Mouse (Mus musculus) layer of hippocampus, adult 8-10 months (tissue): ENCODE results near the gene Crygs. TPM values are rescaled to one million over a fixed set of nuclear protein-coding genes. Genes with fewer than 3 reads are reported as not detected.

Experiments used
- DNase-seq, 2 experiments: peaks; one replicate each; pipeline ENCODE4 v3.0.0; 2022; ENCODE audit warnings: low spot score in 2 of 2
- total RNA-seq, 4 experiments: library from RNA; stranded (reverse); gene quantifications; 2 replicates each; pipeline ENCODE4 v1.2.4; 2022

Crygs gene
- not detected for total RNA-seq

DNA sequence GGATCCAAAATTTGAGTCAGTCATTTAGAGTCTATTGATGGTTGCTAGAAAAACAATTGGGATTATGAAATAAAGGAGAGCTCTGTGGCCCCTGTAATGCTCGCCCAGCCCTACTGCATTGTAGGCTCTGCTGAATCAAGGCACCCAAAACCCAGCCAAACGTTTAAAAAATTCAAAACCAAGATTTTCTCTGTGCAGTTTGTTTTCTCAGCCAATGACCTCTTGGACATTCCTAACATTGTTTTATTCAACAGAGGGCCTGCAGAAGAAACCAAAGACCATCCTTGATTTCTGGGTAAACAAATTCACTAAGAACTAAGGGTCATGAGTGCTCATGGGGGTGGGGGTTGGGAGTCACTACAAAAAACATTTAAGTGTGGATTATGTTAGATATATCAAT, at the start of gene Crygs:
Gene Crygs (minus strand): TSS at position 101 of the 400 bp plus-strand sequence.
- no peak for DNase-seq

DNA sequence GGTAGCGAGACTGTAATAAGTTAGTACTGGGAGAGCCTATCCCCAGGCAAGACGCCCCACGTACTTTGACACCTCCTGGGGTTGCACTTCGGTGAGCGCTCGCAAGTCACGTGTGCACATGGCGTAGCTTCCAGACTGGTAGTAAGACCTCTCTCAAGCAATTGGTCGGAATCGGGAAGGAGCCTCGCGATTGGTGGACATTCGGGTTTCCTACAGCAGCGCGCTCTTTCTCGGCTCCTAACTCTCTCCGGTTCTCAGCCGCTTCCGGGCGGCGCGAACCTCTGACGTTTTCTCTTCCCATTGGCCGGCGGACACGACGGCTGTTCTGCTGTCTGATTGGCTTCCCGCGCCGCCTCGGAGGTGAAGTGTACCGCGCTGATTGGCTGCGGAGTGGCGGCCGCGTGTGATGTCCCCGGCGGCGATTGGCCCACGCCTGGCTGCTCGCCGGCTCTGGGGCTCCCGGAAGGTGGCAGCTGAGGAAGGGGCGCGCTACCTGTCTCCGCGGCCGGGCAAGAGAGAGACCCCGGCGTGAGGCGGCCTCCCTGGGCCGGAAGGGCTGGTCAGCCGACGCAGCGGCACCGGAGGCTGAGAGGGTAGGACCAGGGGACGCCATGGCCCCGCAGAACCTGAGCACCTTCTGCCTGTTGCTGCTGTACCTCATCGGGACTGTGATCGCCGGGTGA, 46.2 kb upstream of the Crygs start, which contains the start of the genes Tbccd1 and Dnajb11:
Gene Tbccd1 (minus strand): TSS at position 239 of the 683 bp plus-strand sequence.
Gene Dnajb11 (plus strand): TSS at position 415 of the 683 bp plus-strand sequence.
- DNase-seq = peak; percentile 99

DNA sequence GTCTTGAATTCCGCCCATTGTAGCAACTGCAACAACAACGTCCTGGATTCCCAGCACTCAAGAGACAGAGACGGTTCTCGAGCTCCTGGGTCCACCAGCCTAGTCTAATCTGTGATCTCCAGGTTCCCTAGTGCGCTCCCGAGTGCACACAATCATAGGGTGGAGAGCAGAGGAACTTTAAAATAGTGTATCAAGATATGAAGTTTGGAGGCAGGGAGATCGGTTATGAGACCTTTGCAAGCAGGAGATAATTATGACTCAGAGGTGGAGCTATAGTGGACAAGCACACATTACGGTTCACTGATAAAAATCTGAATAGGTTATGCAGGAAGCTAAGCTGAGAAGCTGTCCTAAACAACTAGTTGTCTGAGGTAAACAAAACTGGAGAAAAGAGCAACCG, 45.4 kb upstream of the Crygs start:
- no peak for DNase-seq

DNA sequence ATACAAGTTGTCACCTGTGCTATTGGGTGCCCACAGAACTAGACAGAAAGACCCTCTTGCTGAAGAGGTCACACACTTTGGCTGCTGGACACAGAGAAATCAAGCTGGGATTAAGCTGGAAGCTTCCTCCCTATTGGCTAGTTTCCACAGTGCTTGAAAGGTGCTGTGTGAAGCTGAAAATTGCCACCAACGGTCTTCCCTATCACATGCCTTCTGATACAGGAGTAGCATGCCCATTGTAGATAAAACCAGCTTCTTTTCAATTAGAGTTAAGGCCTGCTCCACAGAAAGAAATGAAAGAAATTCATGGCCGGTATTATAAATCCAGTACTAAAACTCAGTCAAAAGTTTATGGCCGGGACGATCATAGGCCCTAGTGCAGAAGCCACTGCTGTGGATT, 41.3 kb upstream of the Crygs start:
- no peak for DNase-seq

DNA sequence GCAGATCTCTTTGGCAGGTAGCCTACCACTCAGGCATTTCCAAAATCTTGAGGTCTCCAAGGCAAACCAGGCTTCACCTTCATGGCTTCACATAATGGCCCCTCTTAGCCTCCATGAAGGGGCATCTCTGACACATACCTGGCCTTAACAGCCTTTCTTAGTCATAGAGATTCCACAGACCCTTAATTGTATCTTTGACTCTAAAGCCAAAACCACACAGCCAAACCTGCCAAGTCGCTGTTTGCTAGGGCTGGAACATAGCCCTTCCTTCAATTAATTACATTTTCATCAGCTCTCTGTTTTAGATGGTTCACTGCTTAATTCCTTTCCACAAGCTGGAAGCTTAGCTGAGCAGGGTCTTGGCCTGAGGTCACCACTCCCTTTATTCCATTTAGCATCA, 37.0 kb upstream of the Crygs start:
- DNase-seq = no peak

DNA sequence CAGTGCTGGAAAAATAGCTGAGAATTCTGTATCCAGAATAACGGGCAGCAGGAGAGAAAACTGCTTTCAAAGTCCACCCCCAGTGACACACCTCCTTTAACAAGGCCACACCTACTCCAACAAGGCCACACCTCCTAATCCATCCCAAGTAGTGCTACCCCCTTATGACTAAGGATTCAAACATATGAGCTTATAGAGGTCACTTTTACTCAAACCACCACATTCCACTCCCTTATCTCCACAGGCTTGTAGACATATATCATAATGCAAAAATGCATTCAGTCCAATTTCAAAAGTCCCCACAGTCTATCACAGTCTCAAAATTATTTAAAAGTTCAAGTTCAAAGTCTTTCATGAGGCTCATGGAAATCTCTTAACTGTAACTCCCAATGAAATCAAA, 36.3 kb upstream of the Crygs start:
- DNase-seq = no peak

DNA sequence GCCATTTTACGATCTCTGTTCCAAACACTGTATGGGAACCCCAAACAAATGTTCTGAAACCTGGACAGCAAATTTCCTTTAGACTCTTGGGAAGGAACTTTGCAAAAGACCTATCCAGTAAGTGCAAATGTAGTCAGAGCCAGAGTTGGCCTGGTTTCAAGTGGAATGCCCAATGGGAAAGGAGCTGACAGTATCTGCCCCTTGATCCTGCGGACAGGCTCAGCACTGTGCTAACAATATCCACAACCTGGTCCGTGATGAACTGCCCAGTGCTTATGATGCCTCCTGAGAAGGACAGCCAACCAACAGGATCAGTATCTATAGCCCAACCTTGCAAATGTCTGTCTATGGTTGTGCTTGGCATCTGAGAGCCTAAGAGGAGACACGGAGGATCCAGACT, 34.1 kb upstream of the Crygs start:
- no peak for DNase-seq

DNA sequence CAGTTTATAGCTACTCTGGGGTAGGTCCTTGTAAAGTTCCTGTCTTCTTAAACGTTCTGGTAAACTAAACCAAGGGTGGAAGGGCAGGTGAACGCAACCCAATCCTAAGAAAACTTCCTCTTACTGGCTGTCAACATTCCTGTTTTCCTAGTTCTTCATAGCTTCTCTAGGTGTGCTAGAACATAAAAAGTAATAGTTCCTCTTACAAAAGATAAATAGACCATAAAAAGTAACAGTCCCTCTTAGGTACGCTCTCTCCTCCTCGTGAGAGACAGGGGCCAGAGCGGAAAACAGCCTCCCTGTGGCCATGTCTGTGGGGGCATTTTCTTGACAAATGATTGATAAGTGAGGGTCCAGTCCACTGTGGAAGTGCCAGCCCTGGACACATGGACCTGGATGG, 33.5 kb upstream of the Crygs start:
- no peak for DNase-seq

DNA sequence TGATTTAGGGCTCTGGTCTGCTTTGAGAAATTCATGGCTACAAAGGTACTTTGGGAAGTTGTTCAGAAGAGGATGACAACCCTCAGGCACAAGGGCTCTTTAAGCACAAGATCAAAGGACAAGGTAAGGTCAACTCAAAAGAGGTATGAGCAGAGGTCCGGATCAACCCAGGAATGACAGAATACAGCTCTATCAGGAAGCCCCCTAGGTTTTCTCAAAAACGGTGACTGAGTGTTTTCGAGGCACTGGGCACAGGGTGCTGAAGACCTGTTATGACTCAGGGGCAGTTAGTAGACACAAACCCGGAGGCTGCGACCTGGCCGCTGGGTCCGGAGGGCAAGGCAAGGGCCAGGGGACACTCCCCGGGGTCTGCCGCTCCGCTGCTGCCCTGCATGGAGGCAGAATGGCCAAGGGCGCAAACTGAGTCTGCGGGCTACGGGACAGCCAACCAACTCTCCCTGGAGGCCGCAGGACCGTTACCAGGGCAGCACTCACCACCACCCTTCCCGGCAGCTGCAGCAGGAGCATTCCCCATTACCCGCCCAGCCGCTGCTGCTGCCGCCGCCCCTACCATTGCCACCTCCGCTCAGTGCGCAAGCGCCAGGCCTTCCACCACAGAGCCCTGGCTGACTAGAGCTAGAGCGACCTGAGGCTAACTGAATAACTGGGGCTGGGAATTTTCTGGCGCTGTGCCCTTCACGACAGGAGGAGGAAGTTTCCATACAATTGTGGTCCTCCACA, 32.9 kb upstream of the Crygs start:
- peak; percentile 72 for DNase-seq

DNA sequence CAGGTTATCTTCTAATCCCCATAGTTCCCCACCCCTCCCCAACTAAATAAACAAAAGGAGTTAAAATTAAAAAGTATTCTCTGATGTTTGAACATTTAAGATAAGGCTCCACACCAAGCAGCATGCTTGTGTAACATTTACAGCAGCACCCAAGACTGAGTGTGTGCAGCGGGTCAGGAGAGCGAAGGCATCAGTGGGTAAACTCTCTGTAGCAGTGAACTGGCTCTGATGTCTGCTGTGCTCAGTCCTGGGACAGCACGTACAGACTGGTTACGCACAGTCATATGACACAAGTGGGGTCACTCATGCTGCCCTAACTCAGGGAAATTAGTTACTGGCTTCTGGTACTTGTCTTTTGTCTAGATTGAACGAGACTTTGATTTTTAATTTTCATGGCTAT, 31.5 kb upstream of the Crygs start:
- DNase-seq = no peak

DNA sequence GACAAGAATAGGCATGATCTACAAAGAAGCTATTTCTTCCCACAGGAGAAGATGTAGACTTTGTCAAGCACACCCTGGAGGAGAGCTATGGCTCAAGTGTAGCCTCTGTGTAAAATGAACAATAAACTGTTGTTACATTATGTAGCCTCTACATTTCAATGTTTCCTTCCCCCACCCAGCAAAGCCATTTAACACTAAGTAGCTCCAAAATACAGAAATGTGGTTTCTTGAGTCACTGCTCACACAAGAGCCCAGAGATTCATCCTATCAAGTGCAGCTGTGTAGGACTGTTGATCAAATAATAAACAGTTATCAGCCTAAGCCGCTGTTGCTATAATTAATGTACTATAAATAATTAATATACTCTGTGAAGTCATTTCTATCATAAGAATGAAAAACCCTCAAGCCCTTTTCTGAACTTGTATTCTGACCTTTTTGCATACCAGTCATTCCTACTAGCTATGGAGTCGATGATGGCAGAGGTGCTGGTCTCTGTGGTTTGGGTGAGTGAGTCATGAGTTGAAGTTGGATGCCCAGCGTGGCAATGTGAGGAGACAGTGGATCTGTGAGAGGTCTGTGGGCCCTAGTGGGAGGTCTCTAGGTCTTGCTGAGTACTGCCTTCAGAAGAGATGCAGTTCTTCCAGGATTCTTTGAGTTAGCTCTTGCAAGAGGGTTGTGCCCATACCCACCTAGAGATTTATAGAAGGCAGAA, 27.9 kb upstream of the Crygs start:
- DNase-seq = no peak

DNA sequence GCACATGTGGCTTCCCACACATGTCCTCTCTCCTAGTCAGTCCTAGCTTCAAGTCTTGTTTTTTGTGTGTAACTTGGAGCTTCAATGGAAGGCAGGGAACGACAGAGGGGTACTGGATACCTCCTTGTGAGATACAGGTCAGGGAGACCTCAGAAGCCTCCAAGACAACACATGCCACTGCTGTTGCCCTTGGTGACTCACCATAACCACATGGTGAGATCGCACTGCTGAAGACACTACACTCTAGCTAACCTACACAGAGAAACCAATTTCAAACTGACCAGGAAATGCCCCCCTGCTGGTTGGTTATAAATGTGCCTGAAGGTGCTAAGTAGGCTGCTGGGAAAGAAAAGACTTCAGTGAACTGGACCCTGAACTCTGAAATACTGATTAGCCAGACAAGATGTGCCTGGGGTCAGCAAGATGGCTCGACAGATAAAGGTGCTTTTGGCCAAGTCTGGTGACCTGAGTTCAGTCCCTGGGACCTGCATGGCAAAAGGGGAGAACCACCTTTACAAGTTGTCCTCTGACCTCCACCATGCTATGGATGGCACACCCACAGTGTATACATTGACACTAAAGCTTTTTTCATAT, 21.7 kb upstream of the Crygs start:
- DNase-seq = no peak

DNA sequence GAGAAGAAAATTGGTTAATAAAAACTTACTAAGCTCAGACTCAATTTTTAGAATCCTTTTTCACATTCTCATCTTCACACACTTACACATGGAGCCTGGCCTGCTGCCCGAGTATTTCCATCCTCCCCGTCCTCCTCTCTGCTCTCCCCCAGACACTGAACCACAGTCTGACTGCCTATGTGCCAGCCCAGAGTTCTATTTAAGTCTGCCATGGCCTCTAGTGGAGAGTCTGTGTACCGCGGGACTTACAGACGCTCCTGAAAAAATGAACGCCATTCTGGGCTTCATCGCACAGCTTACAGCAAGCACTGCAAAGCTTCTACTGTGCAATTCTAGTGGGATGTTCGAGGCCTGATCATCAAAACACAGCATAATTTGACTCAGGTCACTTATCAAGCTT, 9.4 kb upstream of the Crygs start:
- peak in 1 of 2 experiments; percentile 50 for DNase-seq

DNA sequence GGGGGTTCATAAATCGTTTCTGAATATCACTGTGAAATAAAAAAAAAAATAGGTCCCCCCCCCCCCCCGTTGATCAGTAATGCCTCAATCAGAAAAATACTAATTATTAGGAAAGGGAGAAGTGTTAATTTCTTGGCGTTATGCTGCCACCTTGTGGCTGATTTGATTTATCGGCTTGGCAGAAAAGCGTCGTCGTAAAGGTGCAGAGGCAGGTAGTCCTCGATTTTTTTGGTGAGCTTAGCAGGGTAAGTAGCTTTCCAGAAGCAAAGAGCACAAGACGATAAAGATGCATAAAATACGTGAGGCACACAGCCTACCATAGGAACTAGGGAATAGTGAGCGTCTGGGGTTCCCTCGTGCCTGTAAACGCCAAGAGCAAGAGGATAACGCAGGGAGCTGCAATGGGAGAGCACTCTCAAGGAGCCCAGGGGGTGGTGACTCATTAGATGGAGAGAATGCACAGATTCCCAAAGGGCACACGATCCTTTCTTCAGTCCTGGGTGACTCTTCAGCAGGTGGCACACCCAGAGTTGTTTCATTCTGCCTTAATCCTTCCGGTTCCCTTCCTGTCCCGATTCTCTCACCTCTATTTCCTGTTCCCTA, 3.8 kb downstream of the Crygs start:
- peak in 1 of 2 experiments; percentile 65 for DNase-seq

DNA sequence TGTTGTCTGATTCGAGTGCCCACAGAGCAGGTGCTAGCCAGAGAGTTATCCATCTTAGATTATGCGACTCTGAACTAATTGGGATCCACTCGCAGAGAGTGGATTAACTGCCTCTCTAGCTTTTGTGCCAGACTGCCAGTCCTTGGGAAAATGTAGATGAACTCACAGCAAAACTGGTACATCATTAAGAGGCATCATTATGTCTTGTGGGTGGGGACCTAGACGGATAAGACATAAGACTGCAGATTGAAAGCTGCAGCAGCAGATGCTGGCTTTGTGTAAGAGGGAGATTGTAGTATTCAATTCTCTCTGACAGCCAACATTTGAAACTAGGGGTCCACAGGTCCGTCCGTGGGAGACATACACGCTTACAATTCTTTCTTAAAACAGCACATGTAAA, 8.6 kb downstream of the Crygs start:
- no peak for DNase-seq

DNA sequence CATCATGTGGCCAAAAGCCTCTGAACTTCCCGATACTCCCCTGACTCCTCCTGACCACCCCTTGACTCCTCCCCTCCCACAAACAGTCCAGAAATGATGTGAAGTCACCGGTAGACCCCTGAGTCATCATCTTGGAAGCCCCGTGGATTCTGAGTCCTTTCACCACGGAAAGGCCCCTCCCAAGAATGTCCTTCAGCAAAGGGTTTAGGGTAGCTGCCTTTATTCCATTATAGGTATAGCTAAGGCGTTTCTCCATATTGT, 10.6 kb downstream of the Crygs start:
- no peak for DNase-seq

DNA sequence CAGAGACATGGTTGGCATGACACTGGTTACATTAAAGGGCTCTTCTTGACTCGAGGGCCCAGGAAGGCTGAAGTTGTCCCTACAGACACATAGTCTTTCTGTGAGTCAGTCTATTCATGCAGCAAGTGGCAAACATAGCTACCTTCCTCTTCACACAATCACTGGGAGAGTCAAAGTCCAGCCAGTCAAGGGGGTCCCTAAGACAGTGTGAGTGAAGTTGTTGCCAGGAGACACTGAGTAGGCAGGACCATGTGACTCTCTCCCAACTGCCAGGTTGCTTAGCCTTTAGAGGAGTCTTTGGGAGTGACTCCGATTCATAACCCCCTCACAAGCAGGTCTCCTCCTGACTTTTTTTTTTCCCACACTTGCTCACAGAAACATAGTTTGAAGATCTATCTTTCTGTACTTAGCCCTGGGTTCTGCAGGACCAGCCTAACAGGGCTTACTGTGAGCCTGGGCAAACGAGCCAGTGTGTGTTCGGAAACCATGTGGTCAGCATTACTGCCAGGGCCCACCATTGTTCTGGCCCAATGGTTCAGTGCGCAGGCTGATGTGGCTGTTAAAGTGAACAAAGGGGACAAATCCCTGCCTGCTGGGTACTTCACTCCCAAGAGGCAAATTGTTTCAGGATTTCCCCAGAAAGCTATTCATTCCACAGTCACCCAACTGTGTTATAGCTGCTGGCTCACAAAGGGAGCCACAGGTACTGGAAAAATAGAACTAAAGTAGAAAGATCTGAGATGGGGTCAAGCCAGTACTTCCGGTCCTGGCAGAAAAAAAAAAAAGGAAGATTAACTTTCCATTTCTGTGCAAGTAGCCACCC, 11.1 kb downstream of the Crygs start:
- DNase-seq = no peak

DNA sequence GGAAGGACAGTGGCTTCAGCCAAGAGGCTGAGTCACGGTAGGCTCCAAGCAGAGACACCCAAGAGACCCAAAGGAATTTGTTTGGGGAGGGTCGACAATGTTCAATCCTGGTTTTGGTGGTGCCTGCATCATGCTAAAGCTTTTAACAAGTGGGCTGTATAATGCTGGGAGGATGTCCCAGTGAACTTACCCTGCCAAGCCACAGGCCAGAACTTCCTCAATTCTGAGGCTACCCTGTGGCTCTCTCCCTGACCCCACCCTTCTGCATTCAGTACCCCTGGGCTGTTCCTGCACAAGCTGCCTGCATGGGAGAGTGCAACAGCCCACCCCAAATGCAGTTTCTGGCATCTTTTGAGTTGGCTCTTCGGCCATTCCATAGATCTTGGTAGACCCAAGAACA, 12.9 kb downstream of the Crygs start:
- no peak for DNase-seq

DNA sequence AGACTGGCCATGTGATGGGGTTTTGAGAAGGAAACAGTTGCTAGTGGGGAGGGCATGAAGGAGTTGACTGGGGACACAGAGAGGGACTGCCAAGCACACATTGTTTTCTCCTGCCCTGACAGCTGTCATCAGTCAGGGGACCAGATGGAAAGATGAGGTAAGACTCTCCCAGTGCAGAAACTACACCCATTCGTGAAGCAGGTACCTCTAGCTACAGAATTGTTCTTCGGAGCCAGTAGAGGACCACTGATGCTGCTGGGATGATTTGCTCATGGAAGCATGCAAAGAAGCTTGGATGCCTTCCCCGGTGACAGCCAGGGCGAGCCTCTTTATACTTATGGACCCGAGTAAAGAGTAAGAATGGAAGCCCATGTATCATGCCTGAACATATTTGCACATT, 13.9 kb downstream of the Crygs start:
- DNase-seq = peak; percentile 64

DNA sequence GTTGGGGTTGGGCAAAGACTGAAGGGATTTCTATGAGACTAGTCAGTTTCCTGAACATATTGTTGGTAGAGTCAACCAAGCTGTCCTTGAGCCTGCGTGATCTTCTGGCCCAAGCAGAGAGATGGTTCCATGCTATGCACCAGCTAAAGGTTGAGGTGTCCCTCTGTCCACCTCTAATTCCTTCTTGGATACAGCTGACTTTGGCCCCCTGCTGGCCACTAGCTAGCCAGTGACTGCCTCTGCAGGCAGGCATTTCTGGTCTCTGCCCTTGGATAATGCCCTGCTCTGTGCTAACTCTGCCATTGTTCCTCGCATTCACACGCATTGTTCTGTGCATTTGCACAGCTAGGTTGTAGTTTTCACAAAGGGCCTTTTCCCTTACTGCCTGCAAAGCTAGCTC, 15.9 kb downstream of the Crygs start:
- no peak for DNase-seq

DNA sequence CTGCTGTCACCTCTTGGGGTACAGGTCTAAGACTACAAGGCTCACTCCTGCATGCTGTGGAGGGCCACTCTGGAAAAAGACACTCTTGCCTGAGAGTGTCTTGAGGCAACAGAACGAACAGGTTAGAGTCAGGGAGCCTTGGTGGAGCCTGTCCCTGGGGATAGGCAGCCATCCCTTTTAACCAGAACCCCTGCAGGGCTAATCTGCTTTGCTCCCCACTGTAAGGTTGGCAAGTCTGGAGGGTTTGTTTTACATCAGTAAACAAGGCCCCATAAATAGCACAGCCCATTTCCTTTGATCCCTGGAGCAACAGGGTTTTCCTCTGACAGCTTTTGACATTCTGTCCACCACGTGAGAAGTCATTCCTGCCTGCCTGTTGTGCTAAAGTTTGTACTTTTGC, 20.1 kb downstream of the Crygs start:
- DNase-seq = no peak
